Mouse (Mus musculus): ENCODE results near the gene Tek. TPM values are rescaled to one million over a fixed set of nuclear protein-coding genes. Genes with fewer than 3 reads are reported as not detected.

The Tek gene
- polyA plus RNA-seq, 2 experiments from 2014 or later, result not detected

DNA sequence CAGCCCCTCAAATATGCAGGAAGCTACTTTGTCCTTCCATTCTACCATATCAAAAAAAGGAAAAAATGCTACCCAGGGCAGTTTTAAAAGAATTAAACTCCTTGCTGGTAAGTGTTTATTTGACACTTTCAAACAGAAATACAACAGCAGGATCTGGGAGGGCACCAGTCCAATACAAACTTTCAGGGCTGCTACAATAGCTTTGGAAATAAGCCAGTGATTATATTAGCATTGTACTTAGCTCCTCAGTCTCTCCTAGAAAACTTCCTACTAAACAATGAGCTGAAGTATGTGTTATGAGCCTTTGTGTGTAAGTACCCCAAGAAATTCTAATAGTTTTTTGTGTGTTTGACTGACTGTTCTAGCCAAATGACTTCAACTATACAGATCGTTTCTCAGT lies 87.8 kb downstream of the Tek start:
- no peak for ATAC-seq

DNA sequence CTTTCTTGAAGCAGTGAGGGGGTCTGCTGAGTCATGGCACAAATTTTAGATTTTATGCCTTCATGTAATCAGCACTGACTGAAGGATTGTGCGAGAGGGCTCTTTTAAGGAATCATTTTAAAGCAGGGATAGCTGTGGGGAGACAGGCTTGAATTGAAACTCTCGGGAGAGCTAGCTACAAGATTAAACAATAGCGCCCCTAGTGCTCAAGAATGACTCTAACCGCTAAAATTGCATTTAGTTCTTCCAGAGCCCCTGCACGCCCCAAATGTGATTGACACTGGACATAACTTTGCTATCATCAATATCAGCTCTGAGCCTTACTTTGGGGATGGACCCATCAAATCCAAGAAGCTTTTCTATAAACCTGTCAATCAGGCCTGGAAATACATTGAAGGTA lies 88.3 kb downstream of the Tek start:
- ATAC-seq, result no peak

DNA sequence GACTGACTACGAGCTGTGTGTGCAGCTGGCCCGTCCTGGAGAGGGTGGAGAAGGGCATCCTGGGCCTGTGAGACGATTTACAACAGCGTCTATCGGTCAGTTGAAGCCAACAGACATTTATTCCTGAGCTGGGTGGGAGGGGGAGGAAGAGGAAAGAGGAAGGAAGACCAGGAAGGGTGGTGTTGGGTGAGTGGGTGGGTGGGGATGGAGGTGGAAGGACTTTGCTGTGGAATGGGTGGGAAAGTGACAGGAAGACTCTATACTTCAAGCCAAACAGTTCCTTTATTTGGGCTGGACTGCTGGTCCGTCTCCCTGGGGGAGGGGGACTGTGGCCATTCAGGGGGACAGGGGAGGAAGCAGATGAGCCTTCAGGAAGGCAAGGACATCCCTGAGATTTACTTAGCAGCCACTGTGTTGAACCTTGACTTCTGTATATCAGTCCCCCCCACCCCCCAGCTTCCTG lies 90.9 kb downstream of the Tek start:
- ATAC-seq, result no peak

GRCm38 (mm10) chr4:94837061-94837460 lies 98.0 kb downstream of the Tek start:
- ATAC-seq, result no peak

DNA sequence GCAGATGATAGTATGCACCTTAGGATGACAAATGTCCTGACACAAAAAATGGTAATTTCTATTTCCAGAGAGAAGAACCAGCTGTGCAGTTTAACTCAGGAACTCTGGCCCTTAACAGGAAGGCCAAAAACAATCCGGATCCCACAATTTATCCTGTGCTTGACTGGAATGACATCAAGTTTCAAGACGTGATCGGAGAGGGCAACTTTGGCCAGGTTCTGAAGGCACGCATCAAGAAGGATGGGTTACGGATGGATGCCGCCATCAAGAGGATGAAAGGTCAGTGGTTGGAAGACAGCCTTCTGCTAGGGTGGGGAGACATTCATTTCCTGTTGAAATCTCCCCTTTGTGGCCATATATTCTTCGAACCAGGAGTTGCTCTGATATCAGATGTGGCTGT lies 114.2 kb downstream of the Tek start:
- ATAC-seq, result no peak

- ATAC-seq, result no peak
Observed at GRCm38 (mm10) chr4:94854270-94854669, 115.2 kb downstream of the Tek start.

DNA sequence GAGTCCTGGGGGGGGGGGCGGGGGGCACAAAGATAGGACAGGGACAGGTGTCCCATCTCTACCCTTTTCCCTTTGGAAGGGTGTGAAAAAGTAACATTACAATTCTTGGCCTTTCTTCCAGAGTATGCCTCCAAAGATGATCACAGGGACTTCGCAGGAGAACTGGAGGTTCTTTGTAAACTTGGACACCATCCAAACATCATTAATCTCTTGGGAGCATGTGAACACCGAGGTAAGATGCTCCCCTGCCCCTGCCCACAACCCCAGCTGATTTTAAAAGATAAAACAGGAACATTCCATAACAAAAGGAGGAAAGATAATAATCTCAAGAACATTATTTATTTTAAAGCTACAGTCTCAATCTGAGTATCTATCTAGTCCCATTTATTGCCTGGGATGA lies 116.1 kb downstream of the Tek start:
- ATAC-seq, result no peak

GRCm38 (mm10) chr4:94900744-94901143 lies 161.7 kb downstream of the Tek start:
- no peak for ATAC-seq

GRCm38 (mm10) chr4:94901780-94902179 lies 162.7 kb downstream of the Tek start:
- ATAC-seq, result no peak

Other genes with a start within 250 kb of the Tek start
- not detected for gene Gm10306, start 182.7 kb upstream of the Tek start, polyA plus RNA-seq (2017; shearing (Covaris generic))
- gene Caap1, start 182.5 kb upstream of the Tek start, polyA plus RNA-seq (2017; shearing (Covaris generic)), result 1 to 10 TPM; 3.8 to 5.1 TPM
- 10 to 100 TPM; 34.9 to 38.8 TPM for gene Plaa, start 136.0 kb upstream of the Tek start, polyA plus RNA-seq (2017; shearing (Covaris generic))
- 1 to 10 TPM; 4.6 to 6.8 TPM for gene Ift74, start 124.8 kb upstream of the Tek start, polyA plus RNA-seq (2017; shearing (Covaris generic))
- gene Lrrc19, start 89.1 kb upstream of the Tek start, polyA plus RNA-seq (2017; shearing (Covaris generic)), result under 1 TPM in 1 of 2 experiments, not detected in 1; 0.20 TPM
- under 1 TPM in 1 of 2 experiments, not detected in 1; 0.48 TPM for gene Eqtn, start 189.6 kb downstream of the Tek start, polyA plus RNA-seq (2017; shearing (Covaris generic))
- 10 to 100 TPM; 89.2 to 94.0 TPM for gene Mysm1, start 239.8 kb downstream of the Tek start, polyA plus RNA-seq (2017; shearing (Covaris generic))

Measured in activated CD4-positive, CD25-positive, alpha-beta regulatory T cell, adult 4 months (primary cell).